Mouse (Mus musculus) liver, adult 2 months (tissue): ENCODE results near the gene Dusp8. TPM values are rescaled to one million over a fixed set of nuclear protein-coding genes. Genes with fewer than 3 reads are reported as not detected.
A peak's percentile ranks its signal among the peaks of the same experiment; 100 is the strongest.
"Not testable (repeated sequence)": the region's sequence is repeated elsewhere in the genome, so short reads cannot be mapped to it uniquely, and the experiment has no call there.

Experiments used
- DNase-seq: peaks from one replicate; pipeline ENCODE4 v3.0.0-alpha.2; 2011; ENCODE audit warnings: low read depth, low spot score; ENCODE audit errors: extremely low read depth
- H3K27ac ChIP-seq: fragments of 200-500 bp; replicated peaks from 2 replicates; pipeline ENCODE4 v1.5.1; 2012; ENCODE audit warnings: low read depth, mild to moderate bottlenecking, control low read depth, inconsistent platforms, low read length; ENCODE audit not compliant: insufficient read depth
- H3K27me3 ChIP-seq: fragments of 200-500 bp; 2 replicates; pipeline ENCODE4 v1.6.1; 2012; ENCODE audit warnings: mild to moderate bottlenecking, moderate library complexity, low read length, inconsistent platforms; ENCODE audit not compliant: control insufficient read depth, insufficient read depth
- H3K36me3 ChIP-seq: fragments of 200-500 bp; 2 replicates; pipeline ENCODE4 v1.6.1; 2012; ENCODE audit warnings: low read length, inconsistent platforms; ENCODE audit not compliant: control insufficient read depth, insufficient read depth
- H3K4me1 ChIP-seq: fragments of 200-500 bp; 2 replicates; pipeline ENCODE4 v1.6.1; 2011; ENCODE audit warnings: low read length; ENCODE audit not compliant: control insufficient read depth, insufficient read depth
- H3K4me3 ChIP-seq: fragments of 200-500 bp; 2 replicates; pipeline ENCODE4 v1.5.1; 2011; ENCODE audit warnings: low read depth, mild to moderate bottlenecking, control low read depth, low read length, moderate library complexity; ENCODE audit not compliant: insufficient read depth
- H3K79me2 ChIP-seq: fragments of 200-500 bp; 2 replicates; pipeline ENCODE4 v1.6.1; 2012; ENCODE audit warnings: inconsistent platforms, mild to moderate bottlenecking, low read length, moderate library complexity; ENCODE audit not compliant: control insufficient read depth, insufficient read depth
- H3K9ac ChIP-seq: fragments of 200-500 bp; 2 replicates; pipeline ENCODE4 v1.6.1; 2012; ENCODE audit warnings: low read depth, mild to moderate bottlenecking, control low read depth, inconsistent platforms, low read length
- CTCF ChIP-seq: fragments of 200-500 bp; IDR thresholded peaks from 2 replicates; pipeline ENCODE4 v1.5.1; 2011; ENCODE audit warnings: low read depth, low read length, control low read depth
- POLR2A ChIP-seq: fragments of 200-500 bp; IDR thresholded peaks from 2 replicates; pipeline ENCODE4 v1.6.1; 2011; ENCODE audit warnings: low read length, control low read depth; ENCODE audit not compliant: insufficient read depth; ENCODE audit errors: extremely low read depth
- WGBS: fragments of 180-500 bp; shearing (Covaris S2); methylation state at CpG from one replicate; pipeline ENCODE4 v1.1.7; 2018; 5-methylcytosine and 5-hydroxymethylcytosine counted together
- polyA plus RNA-seq: library from polyadenylated mRNA; depleted of rRNA; stranded (reverse); fragments of >200 nt; gene quantifications from 2 replicates; pipeline ENCODE4 v1.2.3, GENCODE M21; 2012; rRNA removed
- total RNA-seq: library from RNA; depleted of rRNA; stranded (reverse); fragments of >200 nt; gene quantifications from 2 replicates; pipeline ENCODE4 v1.2.3, GENCODE M21; 2014; rRNA removed

Gene Dusp8
- under 0.01 and 0.07 TPM in 2 replicates for total RNA-seq
- polyA plus RNA-seq, result 0.16 and 0.48 TPM in 2 replicates

DNA sequence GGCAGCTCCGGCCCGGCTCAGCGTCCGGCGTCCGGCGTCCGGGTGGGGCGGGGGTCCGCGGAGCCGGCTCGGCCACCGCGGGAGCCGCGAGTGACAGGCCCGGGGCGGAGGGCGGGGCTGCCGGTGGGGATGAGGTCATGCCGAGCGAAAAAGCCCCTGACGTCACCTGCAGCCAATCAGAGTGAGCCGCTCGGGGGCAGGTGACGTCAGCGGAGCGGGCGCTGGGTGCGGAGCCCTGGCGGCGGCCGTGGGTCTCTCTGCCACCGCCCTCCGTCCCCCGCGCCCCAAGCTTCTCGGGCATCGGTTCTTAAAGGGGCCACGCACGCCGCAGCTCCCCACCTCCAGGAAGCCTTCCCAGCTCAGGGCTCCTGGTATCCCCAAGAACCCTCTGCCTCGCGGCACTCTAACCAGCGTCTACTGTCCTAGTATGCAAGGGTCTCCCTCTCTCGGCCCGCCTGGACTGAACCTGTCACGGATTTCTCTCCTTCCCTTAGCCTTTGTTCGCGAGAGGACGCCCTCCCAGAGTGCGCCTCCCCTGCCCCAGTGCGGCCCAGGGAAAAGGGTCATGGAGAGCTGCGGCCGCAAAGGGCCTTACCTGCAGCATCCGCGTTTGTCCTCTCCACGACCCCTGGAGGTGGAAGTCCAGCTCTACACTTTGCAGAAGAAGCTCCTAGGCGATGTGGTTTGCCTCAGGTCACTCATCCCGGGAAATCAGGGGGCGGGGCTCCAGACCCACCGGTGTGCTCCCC is at the start of gene Dusp8:
TSS of gene Dusp8 (minus strand) at position 661 of the 749 bp plus-strand sequence.
- Histone ChIP-seq H3K4me1 (no peaks in the 10 kb centered on the region), H3K36me3 (no peaks in the 10 kb centered on the region), H3K27me3 (no peaks in the 10 kb centered on the region), H3K4me3 (peak within 1 kb of the TSS; percentile 63), H3K27ac (no peak within 1 kb of the TSS), H3K9ac (peak within 1 kb of the TSS; percentile 83), H3K79me2 (no peaks in the 10 kb centered on the region)
- DNase-seq, result peak; percentile 53
- TF ChIP-seq CTCF (0 out of 2 replicates have a peak, but pooled peaks have one; percentile 11), POLR2A (no peak)
- WGBS, result 2% methylated on average over 62 of the region's 63 CpGs

DNA sequence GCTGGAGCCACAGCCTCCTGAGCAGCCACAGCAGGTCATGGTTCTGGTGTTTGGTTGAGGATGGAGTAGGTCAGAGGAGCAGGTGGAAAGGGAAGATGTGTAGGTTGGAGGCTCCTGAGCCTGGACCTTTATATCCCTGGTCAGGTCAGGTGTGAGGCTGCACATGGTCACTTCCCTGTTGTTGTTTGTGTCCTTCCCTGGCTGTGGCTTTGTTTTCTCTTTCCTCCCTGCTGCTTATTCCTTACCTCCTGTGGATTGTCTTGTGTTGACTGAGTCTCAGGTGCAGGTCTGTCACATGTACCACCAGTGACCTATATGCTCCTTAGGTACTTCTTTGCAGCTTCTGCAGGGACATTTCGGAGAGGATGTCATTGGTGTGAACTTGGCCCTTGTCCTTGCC is 48.9 kb upstream of the Dusp8 start, which contains the start of gene Gm45337:
TSS of gene Gm45337 (minus strand) at position 101 of the 400 bp plus-strand sequence.
- peaks cover 4% of the 10 kb centered on the region; the same call in 1 of the 2 replicates for H3K27me3 ChIP-seq
- TF ChIP-seq POLR2A, result no peak
- no peaks in the 10 kb centered on the region for H3K36me3 ChIP-seq
- DNase-seq, result no peak
- no peak within 1 kb of the TSS for H3K27ac ChIP-seq
- H3K79me2 ChIP-seq, result no peaks in the 10 kb centered on the region
- no peak within 1 kb of the TSS for H3K9ac ChIP-seq
- H3K4me3 ChIP-seq, result no peak within 1 kb of the TSS
- WGBS, result 85% methylated on average over 1 of the region's 1 CpGs
- H3K4me1 ChIP-seq, result no peaks in the 10 kb centered on the region

DNA sequence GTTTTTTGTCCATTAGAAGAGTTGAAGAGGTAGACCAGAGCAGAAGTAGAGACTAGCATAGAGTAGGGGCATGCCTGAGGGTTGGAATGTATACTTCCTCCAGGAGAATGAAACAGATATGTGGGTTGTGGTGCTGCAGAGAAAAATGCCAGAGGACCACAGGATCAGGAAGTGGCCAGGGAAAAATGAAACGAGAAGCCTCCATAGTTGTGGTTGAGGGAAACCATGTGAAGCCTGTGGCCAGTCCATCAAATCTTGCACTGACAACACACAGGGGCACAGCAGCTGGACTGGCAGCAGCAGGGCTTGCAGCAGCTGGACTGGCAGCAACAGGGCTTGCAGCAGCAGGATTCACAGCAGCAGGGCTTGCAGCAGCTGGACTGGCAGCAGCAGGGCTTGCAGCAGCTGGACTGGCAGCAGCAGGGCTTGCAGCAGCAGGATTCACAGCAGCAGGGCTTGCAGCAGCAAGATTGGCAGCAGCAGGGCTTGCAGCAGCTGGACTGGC is 47.9 kb upstream of the Dusp8 start:
- not testable (repeated sequence) for H3K27me3 ChIP-seq, H3K79me2 ChIP-seq, DNase-seq, H3K9ac ChIP-seq, H3K4me1 ChIP-seq, H3K36me3 ChIP-seq, H3K4me3 ChIP-seq, H3K27ac ChIP-seq
- 29% methylated on average over 1 of the region's 1 CpGs for WGBS

DNA sequence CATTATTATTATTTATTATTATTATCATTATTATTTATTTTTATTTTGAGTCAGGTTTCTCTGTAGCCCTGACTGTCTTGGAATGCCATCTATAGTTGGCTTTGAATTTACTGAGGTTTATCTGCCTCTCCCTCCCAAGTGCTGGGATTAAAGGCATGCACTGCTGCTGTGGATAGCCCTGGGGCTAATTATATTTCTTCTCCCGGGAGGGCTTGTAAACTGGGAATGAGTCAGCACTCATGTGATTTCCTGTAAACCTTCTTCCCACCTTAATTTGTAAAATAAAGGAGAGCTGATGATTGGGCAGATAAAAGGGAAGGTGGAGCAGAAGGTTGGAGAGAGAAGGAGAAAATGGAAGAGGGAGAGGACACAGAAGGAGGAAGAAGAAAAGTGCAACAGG is 45.1 kb upstream of the Dusp8 start:
- Histone ChIP-seq H3K36me3 (no peaks in the 10 kb centered on the region), H3K27me3 (peaks cover 2% of the 10 kb centered on the region; the same call in 1 of the 2 replicates), H3K4me1 (no peaks in the 10 kb centered on the region), H3K79me2 (no peaks in the 10 kb centered on the region), H3K4me3 (no peak overlapping the region), H3K27ac (no peak overlapping the region), H3K9ac (no peak overlapping the region)
- DNase-seq, result no peak
- no peak for TF ChIP-seq POLR2A
- no peak for TF ChIP-seq CTCF
- 52% methylated on average over 1 of the region's 1 CpGs for WGBS

DNA sequence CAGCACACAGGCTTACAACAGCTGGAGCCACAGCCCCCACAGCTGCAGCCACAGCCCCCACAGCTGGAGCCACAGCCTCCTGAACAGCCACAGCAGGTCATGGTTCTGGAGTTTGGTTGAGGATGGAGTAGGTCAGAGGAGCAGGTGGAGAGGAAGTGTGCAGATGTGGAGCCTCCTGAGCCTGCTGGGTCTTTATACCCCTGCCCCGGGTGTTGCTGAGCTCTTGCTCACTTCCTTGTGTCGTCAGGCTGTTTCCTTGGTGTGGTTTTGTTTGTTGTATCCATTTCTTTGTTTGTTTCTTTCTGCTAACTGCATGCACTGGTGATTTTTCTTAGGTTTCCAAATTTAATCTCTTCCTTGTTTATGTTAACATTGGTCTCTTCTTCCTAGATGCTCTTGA is 40.3 kb upstream of the Dusp8 start, which contains the start of gene Gm39115:
TSS of gene Gm39115 (minus strand) at position 101 of the 400 bp plus-strand sequence.
- WGBS, result 55% methylated on average over 2 of the region's 2 CpGs
- H3K9ac ChIP-seq, H3K79me2 ChIP-seq, DNase-seq, H3K27ac ChIP-seq, H3K36me3 ChIP-seq, H3K4me1 ChIP-seq, H3K27me3 ChIP-seq, H3K4me3 ChIP-seq: not testable (repeated sequence)
